Mouse (Mus musculus) layer of hippocampus, adult 8-10 months (tissue): ENCODE data around the gene Madd. TPM values are rescaled to one million over a fixed set of nuclear protein-coding genes. Genes with fewer than 3 reads are reported as not detected.
A peak's percentile ranks its signal among the peaks of the same experiment; 100 is the strongest.

Experiments
- DNase-seq, 2 experiments: peaks; one replicate each; pipeline ENCODE4 v3.0.0; 2022; ENCODE audit warnings: low spot score in 2 of 2
- total RNA-seq, 4 experiments: library from RNA; stranded (reverse); gene quantifications; 2 replicates each; pipeline ENCODE4 v1.2.4; 2022

Gene Madd
- 100 to 1,000 TPM; 202 to 259 (median 228) TPM for total RNA-seq

DNA sequence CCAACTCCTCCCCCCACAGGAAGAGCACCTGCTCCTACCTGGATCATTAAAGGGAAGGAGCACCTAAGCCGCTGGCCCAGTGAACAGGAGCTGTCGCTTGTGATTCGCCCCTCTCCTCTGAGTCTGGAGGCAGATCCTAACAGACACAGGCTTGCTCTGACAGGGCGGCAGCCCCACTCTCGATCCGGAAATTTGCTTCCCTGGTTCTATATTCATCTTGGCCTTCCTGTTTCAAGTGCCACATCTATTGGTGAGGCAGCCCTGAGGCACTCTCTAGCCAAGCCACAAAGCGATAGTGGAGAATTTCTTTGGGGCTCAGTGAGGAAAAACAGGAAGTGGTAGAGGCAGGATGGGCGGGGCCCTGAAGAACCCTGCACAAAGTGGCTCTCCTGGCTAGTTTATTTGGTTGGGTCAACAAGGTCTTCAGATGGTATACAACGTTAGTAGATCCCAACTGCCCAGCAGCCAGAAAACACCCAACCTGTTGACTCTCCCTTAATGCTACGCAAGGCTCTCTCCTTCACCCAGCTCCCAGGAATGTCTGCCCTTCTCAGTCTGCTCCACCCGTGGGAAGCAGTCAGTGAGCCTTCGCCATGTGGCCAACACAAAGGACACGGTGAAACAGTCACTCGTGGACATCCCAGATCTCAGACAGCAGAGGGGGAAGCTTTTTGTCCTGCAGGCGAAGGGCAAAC is at the start of gene Madd:
Gene Madd, minus strand, starts transcription at position 127 of the 695 bp plus-strand sequence.
- DNase-seq = no peak

DNA sequence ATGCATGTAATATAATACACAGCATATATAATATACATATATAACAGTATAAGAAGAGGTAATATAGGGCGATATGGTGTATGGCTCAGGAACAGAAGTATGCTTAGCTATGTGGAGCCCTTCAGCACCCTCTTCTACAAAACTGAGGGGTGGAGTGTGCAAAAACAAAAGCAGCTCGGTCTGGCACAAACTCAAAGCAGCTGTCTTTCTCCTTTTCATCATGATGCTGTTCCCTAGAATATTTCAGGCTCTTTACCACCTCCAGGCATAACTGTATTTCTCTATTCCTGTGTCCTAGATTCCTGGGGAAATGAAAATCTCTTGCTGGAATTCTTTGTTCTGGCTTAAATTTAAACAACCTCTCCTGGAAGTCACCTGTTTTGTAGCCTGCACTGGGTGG is 46.1 kb upstream of the Madd start:
- DNase-seq = no peak

- no peak for DNase-seq
Measured at GRCm38 (mm10) chr2:91223614-91224013, 40.0 kb upstream of the Madd start.

- no peak for DNase-seq
Measured at GRCm38 (mm10) chr2:91220501-91220900, 36.9 kb upstream of the Madd start.

- DNase-seq = no peak
Measured at GRCm38 (mm10) chr2:91217032-91217431, 33.4 kb upstream of the Madd start.

GRCm38 (mm10) chr2:91213311-91213710 is 29.7 kb upstream of the Madd start:
- no peak for DNase-seq

- no peak for DNase-seq
Measured at GRCm38 (mm10) chr2:91206254-91206775, 22.7 kb upstream of the Madd start.

- DNase-seq = no peak
Measured at GRCm38 (mm10) chr2:91202972-91203656, 19.5 kb upstream of the Madd start.

- peak; percentile 93 to 97 for DNase-seq
Measured at GRCm38 (mm10) chr2:91202222-91202971, 18.8 kb upstream of the Madd start, which contains the start of the genes Nr1h3 and Acp2. Gene Nr1h3 (minus strand): TSS chr2:91202834. Gene Acp2 (plus strand): TSS chr2:91202885.

- no peak for DNase-seq
Measured at GRCm38 (mm10) chr2:91198888-91199287, 15.3 kb upstream of the Madd start.

GRCm38 (mm10) chr2:91196577-91197001 is 13.0 kb upstream of the Madd start:
- peak; percentile 53 to 63 for DNase-seq

GRCm38 (mm10) chr2:91194624-91195332 is 11.1 kb upstream of the Madd start:
- DNase-seq = no peak

DNA sequence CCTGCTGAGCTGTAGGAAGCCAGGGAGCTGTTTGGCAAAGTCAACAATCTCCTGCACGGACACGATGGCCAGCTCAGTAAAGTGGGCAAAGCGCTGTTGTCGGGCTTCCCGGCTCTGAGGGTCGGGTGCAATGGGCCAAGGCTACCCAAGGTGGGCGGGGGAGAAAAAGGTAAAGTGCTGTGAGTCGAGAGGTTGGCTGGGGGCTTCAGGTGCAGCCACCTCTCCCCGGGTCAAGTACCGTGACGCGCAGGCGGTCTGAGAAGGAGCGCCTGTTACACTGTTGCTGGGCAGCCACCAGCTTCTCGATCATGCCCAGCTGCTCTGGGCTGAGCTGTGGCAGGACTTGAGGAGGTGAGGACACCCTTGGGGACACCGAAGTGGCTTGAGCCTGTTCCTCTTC is 6.9 kb upstream of the Madd start:
- no peak for DNase-seq

DNA sequence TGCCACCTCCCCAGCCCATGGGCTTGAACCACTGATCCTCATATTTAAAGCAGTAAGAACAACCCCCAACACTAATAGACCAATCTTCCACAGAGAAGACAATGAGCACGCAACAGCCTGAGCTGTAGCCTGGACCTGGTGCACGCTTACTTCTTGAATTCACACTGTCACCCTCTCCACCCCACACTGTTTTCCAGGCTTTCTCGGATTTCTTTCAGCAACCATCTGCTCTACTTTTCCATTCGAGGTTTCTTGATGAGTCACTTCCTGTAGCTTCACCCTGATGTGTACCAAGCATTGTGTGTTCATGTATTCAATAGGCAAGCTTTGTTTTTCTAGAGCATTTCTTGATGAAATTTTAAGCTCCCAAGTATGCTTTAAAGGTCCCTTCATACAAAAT is 3.8 kb upstream of the Madd start:
- no peak for DNase-seq

GRCm38 (mm10) chr2:91186208-91186607 is 2.6 kb upstream of the Madd start:
- DNase-seq = no peak

- DNase-seq = peak; percentile 95 to 97
Measured at GRCm38 (mm10) chr2:91183148-91183513, 506 bp downstream of the Madd start.

DNA sequence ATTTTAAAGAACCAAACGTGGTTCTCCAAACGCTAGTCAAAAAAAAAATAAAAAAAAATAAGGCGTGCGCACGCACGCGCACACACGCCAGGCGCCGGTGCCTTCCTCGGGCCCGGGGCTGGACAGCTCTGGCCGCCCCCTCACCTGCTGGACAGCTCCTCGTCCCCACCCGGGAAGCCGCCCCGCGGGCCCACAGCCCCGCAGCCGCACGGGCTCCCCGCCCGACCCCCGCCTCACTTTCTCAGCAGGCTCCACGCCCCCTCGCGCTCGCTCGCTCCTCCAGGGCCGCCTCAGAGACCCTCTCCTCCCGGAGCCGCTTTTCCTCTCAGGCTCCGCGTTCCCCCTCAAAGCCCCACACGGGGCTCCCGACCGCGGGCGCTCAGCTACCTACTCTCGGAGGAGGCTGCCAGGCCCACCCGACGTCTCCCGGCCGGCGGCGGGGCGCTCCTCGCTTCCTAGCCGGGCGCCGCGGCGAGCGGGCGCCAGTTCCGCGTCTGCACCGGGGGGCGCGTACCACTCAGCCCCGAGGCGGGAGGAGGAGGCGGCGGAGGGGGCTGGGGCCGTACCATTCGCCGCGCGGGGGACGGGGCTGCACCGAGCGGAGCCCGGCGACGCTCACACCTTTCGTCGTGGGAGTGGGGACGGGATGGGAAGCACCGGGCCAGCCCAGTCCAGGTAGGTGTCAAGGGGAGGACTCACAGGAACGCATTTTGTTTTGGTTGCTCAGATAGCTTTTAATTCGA is 1.1 kb downstream of the Madd start:
- DNase-seq = peak; percentile 77 to 85

DNA sequence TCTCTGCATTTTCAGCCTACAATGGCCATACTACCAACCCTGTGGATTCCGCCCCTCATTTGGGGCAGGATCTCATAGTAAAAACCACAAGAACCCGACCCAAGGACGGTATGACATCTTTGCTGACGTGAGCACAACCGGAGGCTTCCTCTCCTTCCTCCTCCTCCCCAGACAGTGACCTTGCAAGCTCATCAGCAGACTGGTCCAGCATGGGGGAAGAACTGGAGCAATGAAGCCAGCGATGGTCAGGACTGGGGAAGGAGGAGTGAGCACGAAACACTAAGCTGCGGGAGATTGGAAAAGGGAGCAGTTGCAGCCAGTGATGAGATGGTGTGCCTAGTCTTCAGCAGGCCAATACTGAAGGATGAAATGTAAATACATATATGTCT is 1.6 kb downstream of the Madd start:
- DNase-seq = no peak

DNA sequence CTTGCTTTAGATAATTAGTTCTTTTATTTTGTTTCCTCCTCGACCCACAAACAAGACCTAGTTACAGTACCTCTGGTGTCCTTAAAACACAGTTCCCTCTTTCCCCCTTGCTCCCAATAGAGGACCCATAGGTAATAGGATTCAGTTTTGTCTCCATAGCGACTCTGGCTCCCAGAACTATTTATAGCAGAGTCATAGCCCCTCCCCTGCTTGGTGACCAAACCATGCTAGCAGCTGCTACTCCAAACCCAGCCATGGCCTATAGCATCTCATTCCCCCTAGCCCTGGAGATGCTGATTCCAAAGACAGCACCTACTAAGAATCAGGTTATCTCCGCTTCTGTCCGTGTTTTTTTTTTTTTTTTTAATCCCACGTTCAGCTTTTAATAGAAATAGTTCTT is 2.9 kb downstream of the Madd start:
- no peak for DNase-seq

DNA sequence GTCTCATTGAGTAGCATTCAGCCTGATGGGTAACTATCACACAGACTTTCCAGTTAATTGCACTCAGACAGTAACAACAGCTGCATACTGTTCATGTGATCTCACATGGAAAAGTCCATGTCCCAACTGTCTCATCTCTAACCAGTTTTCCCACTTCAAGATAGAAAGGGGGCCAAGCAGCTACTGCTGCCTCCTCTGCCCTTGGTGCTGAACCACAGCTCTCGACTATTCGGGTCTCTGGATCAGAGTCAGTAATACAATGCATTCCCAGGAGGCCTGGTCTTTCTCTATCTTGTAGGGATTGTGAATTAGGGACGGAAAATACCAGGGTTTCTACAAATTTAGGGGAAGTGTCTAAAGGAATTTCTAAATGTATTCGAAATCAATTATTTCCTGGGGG is 3.8 kb downstream of the Madd start:
- DNase-seq = no peak

DNA sequence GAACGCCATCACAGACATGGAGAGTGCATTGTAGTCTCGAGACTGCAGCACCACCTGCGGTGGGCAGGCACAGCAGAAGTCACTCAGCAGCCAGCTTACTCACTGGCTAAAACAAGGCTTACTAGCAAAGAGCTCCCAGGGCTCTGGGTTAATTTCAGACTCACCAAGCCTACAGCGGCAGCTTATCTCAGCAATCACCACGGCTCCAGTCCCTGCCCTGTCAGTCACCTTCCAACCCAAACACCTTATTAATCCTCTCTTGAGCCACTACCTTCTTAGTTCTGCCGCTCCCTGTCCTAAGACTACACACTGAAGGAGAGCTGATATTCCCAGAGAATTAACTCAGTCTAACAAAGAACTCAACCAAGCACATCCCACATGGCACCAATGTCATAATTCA is 7.4 kb downstream of the Madd start:
- DNase-seq = no peak
